Mouse (Mus musculus): ENCODE measurements around the gene Gtpbp10. TPM values are rescaled to one million over a fixed set of nuclear protein-coding genes. Genes with fewer than 3 reads are reported as not detected.
A peak's percentile ranks its signal among the peaks of the same experiment; 100 is the strongest.

The Gtpbp10 gene
- polyA plus RNA-seq, 1 experiment, result 0.03 TPM

DNA sequence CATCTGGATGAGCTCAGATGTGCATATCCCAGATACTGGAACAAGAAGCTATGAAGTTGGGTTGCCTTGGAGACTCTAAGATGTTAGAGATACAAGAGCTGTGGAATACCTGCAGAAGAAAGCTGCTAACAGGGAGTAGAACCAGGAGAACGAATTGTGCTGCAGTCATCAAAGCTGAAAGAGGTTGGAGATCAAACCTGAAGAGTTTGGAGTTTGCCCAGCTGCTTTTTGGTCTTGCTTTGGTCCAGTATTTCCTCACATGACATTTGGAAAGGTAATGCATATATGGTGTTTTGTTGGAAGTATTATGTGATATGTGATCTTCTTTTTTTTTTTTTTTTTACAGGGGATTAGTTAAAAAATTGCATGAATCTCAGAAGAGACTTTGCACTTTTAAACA, 23.2 kb downstream of the Gtpbp10 start:
- TF ChIP-seq GATA1 (IDR thresholded peaks at IDR 0.05; ENCODE audit: low read length) (no peak), TAL1 (IDR thresholded peaks at IDR 0.05; ENCODE audit: low read length) (no peak)
- no peaks in the 10 kb centered on the region for H3K9me3 ChIP-seq (ENCODE audit: control insufficient read depth, low read length)
- H3K27me3 ChIP-seq (ENCODE audit: control insufficient read depth), result no peaks in the 10 kb centered on the region
- no peaks in the 10 kb centered on the region for H3K4me1 ChIP-seq (ENCODE audit: control insufficient read depth)
- H3K4me3 ChIP-seq (replicated peaks), result no peak overlapping the region
- peaks cover 19% of the 10 kb centered on the region for H3K36me3 ChIP-seq (ENCODE audit: control insufficient read depth)

DNA sequence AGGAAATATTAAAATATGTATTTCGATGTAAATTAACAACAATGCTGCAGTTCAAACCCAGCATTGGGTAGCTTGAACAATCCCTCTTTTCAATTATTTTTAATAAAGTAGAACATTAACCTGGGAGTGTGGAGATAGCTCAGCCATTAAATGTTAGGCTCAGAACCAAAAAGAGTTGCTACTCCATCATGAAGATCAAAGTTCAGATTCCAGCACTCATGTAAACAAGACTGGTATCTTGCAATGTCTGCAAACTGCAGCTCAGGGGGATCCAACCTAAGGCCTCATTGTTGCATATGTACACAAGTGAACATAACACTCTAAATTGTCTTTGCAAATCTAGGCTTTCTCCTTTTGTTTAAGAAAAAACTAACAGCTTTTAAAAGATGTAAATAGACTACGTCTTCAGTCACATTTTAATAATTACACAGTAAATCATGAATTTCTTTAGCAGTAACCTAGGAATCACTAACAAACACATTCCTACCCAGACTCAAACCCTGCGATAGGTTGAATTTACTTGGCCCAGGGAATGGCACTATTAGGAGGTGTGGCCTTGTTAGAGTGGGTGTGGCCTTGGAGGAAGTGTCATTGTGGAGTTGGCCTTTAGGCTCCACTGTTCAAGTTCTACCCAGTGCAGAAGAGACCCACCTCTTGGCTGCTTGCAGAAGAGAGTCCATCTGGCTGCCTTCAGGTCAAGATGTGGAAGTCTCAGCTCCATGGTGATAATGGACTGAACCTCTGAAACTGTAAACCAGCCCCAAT, 25.5 kb downstream of the Gtpbp10 start:
- Histone ChIP-seq H3K9me3 (ENCODE audit: control insufficient read depth, low read length) (no peaks in the 10 kb centered on the region), H3K4me1 (ENCODE audit: control insufficient read depth) (no peaks in the 10 kb centered on the region), H3K36me3 (ENCODE audit: control insufficient read depth) (peaks cover 7% of the 10 kb centered on the region), H3K4me3 (replicated peaks) (no peak overlapping the region), H3K27me3 (ENCODE audit: control insufficient read depth) (no peaks in the 10 kb centered on the region)
- no peak for TF ChIP-seq GATA1 (IDR thresholded peaks at IDR 0.05; ENCODE audit: low read length)
- TF ChIP-seq TAL1 (IDR thresholded peaks at IDR 0.05; ENCODE audit: low read length), result no peak

GRCm38 (mm10) chr5:5515411-5515810, 43.9 kb downstream of the Gtpbp10 start:
- Histone ChIP-seq H3K4me1 (ENCODE audit: control insufficient read depth) (peaks cover 10% of the 10 kb centered on the region), H3K4me3 (replicated peaks) (no peak overlapping the region), H3K36me3 (ENCODE audit: control insufficient read depth) (no peaks in the 10 kb centered on the region; the same call in 1 of the 2 replicates), H3K9me3 (ENCODE audit: control insufficient read depth, low read length) (no peaks in the 10 kb centered on the region), H3K27me3 (ENCODE audit: control insufficient read depth) (peaks cover 9% of the 10 kb centered on the region)
- TF ChIP-seq TAL1 (IDR thresholded peaks at IDR 0.05; ENCODE audit: low read length) (no peak), GATA1 (IDR thresholded peaks at IDR 0.05; ENCODE audit: low read length) (no peak)

GRCm38 (mm10) chr5:5514196-5515076, 44.9 kb downstream of the Gtpbp10 start, which contains the start of gene Cldn12:
Cldn12 (minus strand) TSS chr5:5514958.
- TF ChIP-seq GATA1 (IDR thresholded peaks at IDR 0.05; ENCODE audit: low read length) (no peak), TAL1 (IDR thresholded peaks at IDR 0.05; ENCODE audit: low read length) (no peak)
- Histone ChIP-seq H3K4me1 (ENCODE audit: control insufficient read depth) (peaks cover 10% of the 10 kb centered on the region), H3K27me3 (ENCODE audit: control insufficient read depth) (peaks cover 9% of the 10 kb centered on the region), H3K9me3 (ENCODE audit: control insufficient read depth, low read length) (no peaks in the 10 kb centered on the region), H3K4me3 (replicated peaks) (peak within 1 kb of the TSS; percentile 67), H3K36me3 (ENCODE audit: control insufficient read depth) (no peaks in the 10 kb centered on the region; the same call in 1 of the 2 replicates)

- Histone ChIP-seq H3K4me1 (ENCODE audit: control insufficient read depth) (peaks cover 10% of the 10 kb centered on the region), H3K36me3 (ENCODE audit: control insufficient read depth) (no peaks in the 10 kb centered on the region; the same call in 1 of the 2 replicates), H3K27me3 (ENCODE audit: control insufficient read depth) (peaks cover 9% of the 10 kb centered on the region), H3K9me3 (ENCODE audit: control insufficient read depth, low read length) (no peaks in the 10 kb centered on the region), H3K4me3 (replicated peaks) (no peak overlapping the region)
- TF ChIP-seq GATA1 (IDR thresholded peaks at IDR 0.05; ENCODE audit: low read length), result no peak
- no peak for TF ChIP-seq TAL1 (IDR thresholded peaks at IDR 0.05; ENCODE audit: low read length)
Measured at GRCm38 (mm10) chr5:5511401-5511800, 47.9 kb downstream of the Gtpbp10 start.

- no peak for TF ChIP-seq GATA1 (IDR thresholded peaks at IDR 0.05; ENCODE audit: low read length)
- TF ChIP-seq TAL1 (IDR thresholded peaks at IDR 0.05; ENCODE audit: low read length), result no peak
- Histone ChIP-seq H3K36me3 (ENCODE audit: control insufficient read depth) (no peaks in the 10 kb centered on the region; the same call in 1 of the 2 replicates), H3K4me1 (ENCODE audit: control insufficient read depth) (peaks cover 10% of the 10 kb centered on the region), H3K9me3 (ENCODE audit: control insufficient read depth, low read length) (no peaks in the 10 kb centered on the region), H3K27me3 (ENCODE audit: control insufficient read depth) (peaks cover 9% of the 10 kb centered on the region), H3K4me3 (replicated peaks) (no peak overlapping the region)
Measured at GRCm38 (mm10) chr5:5510989-5511388, 48.3 kb downstream of the Gtpbp10 start.

- no peak overlapping the region for H3K4me3 ChIP-seq (replicated peaks)
- H3K36me3 ChIP-seq (ENCODE audit: control insufficient read depth), result no peaks in the 10 kb centered on the region; the same call in 1 of the 2 replicates
- peaks cover 9% of the 10 kb centered on the region for H3K27me3 ChIP-seq (ENCODE audit: control insufficient read depth)
- H3K9me3 ChIP-seq (ENCODE audit: control insufficient read depth, low read length), result no peaks in the 10 kb centered on the region
- H3K4me1 ChIP-seq (ENCODE audit: control insufficient read depth), result peaks cover 10% of the 10 kb centered on the region
- TF ChIP-seq TAL1 (IDR thresholded peaks at IDR 0.05; ENCODE audit: low read length) (no peak), GATA1 (IDR thresholded peaks at IDR 0.05; ENCODE audit: low read length) (no peak)
Measured at GRCm38 (mm10) chr5:5510304-5510887, 48.9 kb downstream of the Gtpbp10 start.

DNA sequence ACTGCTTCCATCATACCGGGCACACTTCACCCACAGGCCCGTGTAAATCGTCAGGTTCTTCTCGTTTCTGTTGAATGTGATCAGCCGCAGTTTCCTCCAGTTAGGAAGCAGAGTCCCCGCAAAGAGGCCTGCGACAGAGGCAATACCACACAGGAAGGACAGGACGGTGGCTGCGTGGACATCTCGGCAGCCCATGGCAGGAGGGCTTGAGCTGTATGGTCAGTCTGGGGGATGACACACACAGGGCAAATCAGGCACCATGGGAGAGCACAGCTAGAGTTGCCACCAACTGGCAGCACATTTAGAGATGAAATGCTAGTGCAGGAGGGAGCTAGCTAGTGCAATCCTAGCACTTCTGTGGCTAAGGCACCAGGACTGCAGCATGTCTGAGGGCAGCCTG, 51.1 kb downstream of the Gtpbp10 start:
- H3K9me3 ChIP-seq (ENCODE audit: control insufficient read depth, low read length), result no peaks in the 10 kb centered on the region
- no peaks in the 10 kb centered on the region for H3K4me1 ChIP-seq (ENCODE audit: control insufficient read depth)
- H3K27me3 ChIP-seq (ENCODE audit: control insufficient read depth), result no peaks in the 10 kb centered on the region
- H3K4me3 ChIP-seq (replicated peaks), result no peak overlapping the region
- no peak for TF ChIP-seq GATA1 (IDR thresholded peaks at IDR 0.05; ENCODE audit: low read length)
- TF ChIP-seq TAL1 (IDR thresholded peaks at IDR 0.05; ENCODE audit: low read length), result no peak
- no peaks in the 10 kb centered on the region; the same call in 1 of the 2 replicates for H3K36me3 ChIP-seq (ENCODE audit: control insufficient read depth)
